Mouse (Mus musculus): ENCODE data around the gene Klf5. TPM values are rescaled to one million over a fixed set of nuclear protein-coding genes. Genes with fewer than 3 reads are reported as not detected.

Gene Klf5
- polyA plus RNA-seq, 1 experiment from 2014 or later = 2.8 TPM

- Histone ChIP-seq H3K9me3 (replicated peaks) (no peaks in the 10 kb centered on the region), H3K27me3 (no peaks in the 10 kb centered on the region), H3K4me3 (no peak overlapping the region), H3K9ac (no peak overlapping the region), H3K4me1 (replicated peaks) (no peaks in the 10 kb centered on the region), H3K36me3 (no peaks in the 10 kb centered on the region), H3K27ac (no peak overlapping the region), H3K4me2 (no peak overlapping the region)
- no peak for ATAC-seq (replicated peaks; ENCODE audit: insufficient number of reproducible peaks, insufficient read depth, low FRiP score, low read depth)
- 89% methylated on average over 4 of the region's 4 CpGs for WGBS
These were observed 13.0 kb upstream of the Klf5 start for GRCm38 (mm10) chr14:99285486-99285885.

- H3K4me2 ChIP-seq = no peak overlapping the region
- H3K27ac ChIP-seq = no peak overlapping the region
- 0 out of 2 replicates have a peak, but pooled peaks cover 5% of the 10 kb centered on the region for H3K4me1 ChIP-seq (replicated peaks)
- WGBS = 89% methylated on average over 5 of the region's 5 CpGs
- H3K9me3 ChIP-seq (replicated peaks) = no peaks in the 10 kb centered on the region
- H3K4me3 ChIP-seq = no peak overlapping the region
- H3K27me3 ChIP-seq = no peaks in the 10 kb centered on the region
- no peak for ATAC-seq (replicated peaks; ENCODE audit: insufficient number of reproducible peaks, insufficient read depth, low FRiP score, low read depth)
- no peak overlapping the region for H3K9ac ChIP-seq
- H3K36me3 ChIP-seq = no peaks in the 10 kb centered on the region
These were observed 6.3 kb upstream of the Klf5 start for GRCm38 (mm10) chr14:99292176-99292575.

GRCm38 (mm10) chr14:99294424-99294823, 4.1 kb upstream of the Klf5 start:
- H3K4me2 ChIP-seq = no peak overlapping the region
- no peak for ATAC-seq (replicated peaks; ENCODE audit: insufficient number of reproducible peaks, insufficient read depth, low FRiP score, low read depth)
- H3K9ac ChIP-seq = no peak overlapping the region
- 89% methylated on average over 8 of the region's 8 CpGs for WGBS
- peaks cover 12% of the 10 kb centered on the region for H3K4me1 ChIP-seq (replicated peaks)
- no peaks in the 10 kb centered on the region for H3K9me3 ChIP-seq (replicated peaks)
- no peak overlapping the region for H3K27ac ChIP-seq
- no peaks in the 10 kb centered on the region for H3K36me3 ChIP-seq
- H3K4me3 ChIP-seq = no peak overlapping the region
- H3K27me3 ChIP-seq = no peaks in the 10 kb centered on the region

- WGBS = 33% methylated on average over 15 of the region's 15 CpGs
- peaks cover 14% of the 10 kb centered on the region for H3K4me1 ChIP-seq (replicated peaks)
- 0 out of 2 replicates have a peak overlapping the region, but pooled peaks have one; percentile 9 for H3K4me2 ChIP-seq
- no peaks in the 10 kb centered on the region for H3K27me3 ChIP-seq
- no peak for ATAC-seq (replicated peaks; ENCODE audit: insufficient number of reproducible peaks, insufficient read depth, low FRiP score, low read depth)
- no peaks in the 10 kb centered on the region for H3K9me3 ChIP-seq (replicated peaks)
- H3K9ac ChIP-seq = no peak overlapping the region
- H3K27ac ChIP-seq = no peak overlapping the region
- no peaks in the 10 kb centered on the region for H3K36me3 ChIP-seq
- no peak overlapping the region for H3K4me3 ChIP-seq
These were observed 2.7 kb upstream of the Klf5 start for GRCm38 (mm10) chr14:99295606-99296341.

GRCm38 (mm10) chr14:99299022-99299481, 561 bp downstream of the Klf5 start:
- Histone ChIP-seq H3K4me2 (peak overlapping the region; percentile 100), H3K27ac (peak overlapping the region; percentile 44), H3K9me3 (replicated peaks) (no peaks in the 10 kb centered on the region), H3K4me3 (peak overlapping the region; percentile 81), H3K36me3 (no peaks in the 10 kb centered on the region), H3K4me1 (replicated peaks) (peaks cover 14% of the 10 kb centered on the region), H3K9ac (peak overlapping the region; percentile 74), H3K27me3 (peaks cover 6% of the 10 kb centered on the region; the same call in 1 of the 2 replicates)
- ATAC-seq (replicated peaks; ENCODE audit: insufficient number of reproducible peaks, insufficient read depth, low FRiP score, low read depth) = peak; percentile 65
- WGBS = under 1% methylated on average over 60 of the region's 60 CpGs

GRCm38 (mm10) chr14:99299701-99300191, 1.3 kb downstream of the Klf5 start:
- H3K4me3 ChIP-seq = peak overlapping the region; percentile 81
- peaks cover 14% of the 10 kb centered on the region for H3K4me1 ChIP-seq (replicated peaks)
- H3K27me3 ChIP-seq = peaks cover 6% of the 10 kb centered on the region; the same call in 1 of the 2 replicates
- H3K9me3 ChIP-seq (replicated peaks) = no peaks in the 10 kb centered on the region
- no peaks in the 10 kb centered on the region for H3K36me3 ChIP-seq
- peak overlapping the region; percentile 9; the same call in 1 of the 2 replicates for H3K27ac ChIP-seq
- H3K9ac ChIP-seq = peak overlapping the region; percentile 74
- no peak for ATAC-seq (replicated peaks; ENCODE audit: insufficient number of reproducible peaks, insufficient read depth, low FRiP score, low read depth)
- H3K4me2 ChIP-seq = peak overlapping the region; percentile 100
- WGBS = 8% methylated on average over 21 of the region's 21 CpGs

- Histone ChIP-seq H3K27me3 (peaks cover 6% of the 10 kb centered on the region; the same call in 1 of the 2 replicates), H3K4me3 (no peak overlapping the region), H3K4me2 (no peak overlapping the region), H3K27ac (no peak overlapping the region), H3K9me3 (replicated peaks) (no peaks in the 10 kb centered on the region), H3K36me3 (no peaks in the 10 kb centered on the region), H3K9ac (no peak overlapping the region), H3K4me1 (replicated peaks) (peaks cover 12% of the 10 kb centered on the region)
- 61% methylated on average over 11 of the region's 11 CpGs for WGBS
- no peak for ATAC-seq (replicated peaks; ENCODE audit: insufficient number of reproducible peaks, insufficient read depth, low FRiP score, low read depth)
These were observed 3.0 kb downstream of the Klf5 start for GRCm38 (mm10) chr14:99301472-99301871.

GRCm38 (mm10) chr14:99304387-99304786, 5.9 kb downstream of the Klf5 start:
- no peak for ATAC-seq (replicated peaks; ENCODE audit: insufficient number of reproducible peaks, insufficient read depth, low FRiP score, low read depth)
- H3K36me3 ChIP-seq = no peaks in the 10 kb centered on the region
- H3K4me1 ChIP-seq (replicated peaks) = peaks cover 5% of the 10 kb centered on the region; the same call in 1 of the 2 replicates
- H3K4me3 ChIP-seq = no peak overlapping the region
- no peaks in the 10 kb centered on the region for H3K9me3 ChIP-seq (replicated peaks)
- H3K4me2 ChIP-seq = no peak overlapping the region
- H3K27ac ChIP-seq = no peak overlapping the region
- no peak overlapping the region for H3K9ac ChIP-seq
- 73% methylated on average over 3 of the region's 3 CpGs for WGBS
- H3K27me3 ChIP-seq = peaks cover 6% of the 10 kb centered on the region; the same call in 1 of the 2 replicates

- H3K27me3 ChIP-seq = peaks cover 6% of the 10 kb centered on the region; the same call in 1 of the 2 replicates
- H3K4me1 ChIP-seq (replicated peaks) = 0 out of 2 replicates have a peak, but pooled peaks cover 2% of the 10 kb centered on the region
- H3K9ac ChIP-seq = no peak overlapping the region
- WGBS = 83% methylated on average over 12 of the region's 12 CpGs
- H3K9me3 ChIP-seq (replicated peaks) = no peaks in the 10 kb centered on the region
- ATAC-seq (replicated peaks; ENCODE audit: insufficient number of reproducible peaks, insufficient read depth, low FRiP score, low read depth) = no peak
- no peak overlapping the region for H3K27ac ChIP-seq
- H3K4me2 ChIP-seq = no peak overlapping the region
- H3K36me3 ChIP-seq = no peaks in the 10 kb centered on the region
- no peak overlapping the region for H3K4me3 ChIP-seq
These were observed 6.7 kb downstream of the Klf5 start for GRCm38 (mm10) chr14:99304997-99305792.

GRCm38 (mm10) chr14:99306410-99306809, 7.9 kb downstream of the Klf5 start:
- H3K9me3 ChIP-seq (replicated peaks) = no peaks in the 10 kb centered on the region
- H3K27ac ChIP-seq = no peak overlapping the region
- no peak overlapping the region for H3K4me3 ChIP-seq
- no peak overlapping the region for H3K9ac ChIP-seq
- 42% methylated on average over 7 of the region's 7 CpGs for WGBS
- no peak for ATAC-seq (replicated peaks; ENCODE audit: insufficient number of reproducible peaks, insufficient read depth, low FRiP score, low read depth)
- H3K27me3 ChIP-seq = peaks cover 2% of the 10 kb centered on the region; the same call in 1 of the 2 replicates
- no peak overlapping the region for H3K4me2 ChIP-seq
- H3K4me1 ChIP-seq (replicated peaks) = 0 out of 2 replicates have a peak, but pooled peaks cover 2% of the 10 kb centered on the region
- no peaks in the 10 kb centered on the region for H3K36me3 ChIP-seq

GRCm38 (mm10) chr14:99309606-99310005, 11.1 kb downstream of the Klf5 start:
- 82% methylated on average over 9 of the region's 9 CpGs for WGBS
- H3K4me2 ChIP-seq = no peak overlapping the region
- no peak for ATAC-seq (replicated peaks; ENCODE audit: insufficient number of reproducible peaks, insufficient read depth, low FRiP score, low read depth)

More at GRCm38 (mm10) chr14:99309606-99310005, 11.1 kb downstream of the Klf5 start:
- Histone ChIP-seq H3K9ac (no peak overlapping the region), H3K27me3 (no peaks in the 10 kb centered on the region), H3K27ac (no peak overlapping the region), H3K4me1 (replicated peaks) (0 out of 2 replicates have a peak, but pooled peaks cover 2% of the 10 kb centered on the region), H3K36me3 (peaks cover 3% of the 10 kb centered on the region; the same call in 1 of the 2 replicates), H3K9me3 (replicated peaks) (no peaks in the 10 kb centered on the region), H3K4me3 (no peak overlapping the region)
